Mouse (Mus musculus): ENCODE measurements around the gene Ece1.

Gene Ece1

DNA sequence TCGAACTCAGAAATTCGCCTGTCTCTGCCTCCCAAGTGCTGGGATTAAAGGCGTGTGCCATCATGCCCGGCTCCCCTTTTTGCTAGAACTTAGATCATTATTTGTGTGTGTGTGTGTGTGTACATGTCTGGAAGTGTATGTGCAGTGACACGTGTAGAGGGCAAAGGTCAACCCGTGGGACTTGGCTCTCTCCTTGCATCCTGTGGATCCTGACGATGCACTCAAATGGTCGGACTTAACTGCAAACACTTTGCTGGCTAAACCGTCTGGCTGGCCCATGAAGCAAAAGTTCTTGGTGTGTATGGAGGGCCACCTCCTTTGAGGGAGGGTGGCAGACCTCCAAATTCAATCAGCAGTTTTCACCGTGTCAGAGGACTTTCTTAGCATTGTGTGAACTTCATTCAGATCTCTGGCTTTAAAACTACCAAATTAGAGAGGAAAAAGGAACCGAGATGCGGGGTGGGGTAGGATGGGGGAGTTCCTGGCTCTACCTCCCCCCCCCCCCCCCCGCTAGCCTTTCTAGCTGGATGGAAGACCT lies 50.8 kb downstream of the Ece1 start:
- in situ Hi-C loops (cut with MboI, MseI) = no loop called here

DNA sequence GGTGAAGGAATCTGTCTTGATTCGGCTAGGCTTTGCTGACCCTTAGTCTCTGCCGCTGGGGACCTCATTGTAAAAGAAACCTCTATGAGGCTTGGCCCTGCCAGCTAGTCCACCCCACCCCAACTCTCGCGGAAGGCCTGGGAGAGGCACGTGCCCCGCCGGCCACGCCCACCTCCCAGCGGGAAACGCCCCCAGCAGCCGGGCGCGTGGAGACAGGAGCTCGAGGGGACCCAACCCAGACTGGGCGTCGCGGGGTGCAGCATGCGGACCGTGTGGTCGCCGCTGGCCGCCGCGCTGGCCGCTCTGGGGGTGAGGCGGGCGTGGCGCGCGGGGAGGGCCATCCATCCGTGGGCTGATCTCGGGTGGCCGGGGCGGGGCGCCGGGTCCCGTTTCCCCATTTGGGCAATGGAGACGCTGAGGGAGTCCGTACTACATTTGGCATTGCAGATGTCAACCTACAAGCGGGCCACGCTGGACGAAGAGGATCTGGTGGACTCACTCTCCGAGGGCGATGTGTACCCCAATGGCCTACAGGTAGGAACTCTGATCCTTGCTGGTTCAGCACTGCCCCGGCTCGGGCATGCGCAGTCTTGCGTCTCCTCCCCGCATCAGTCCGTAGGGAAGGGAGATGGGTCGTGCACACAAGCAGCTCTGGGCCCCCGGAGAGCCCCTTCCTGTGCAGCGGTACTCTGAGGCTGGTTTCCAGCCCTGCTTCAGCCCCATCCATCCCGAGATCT lies 51.5 kb downstream of the Ece1 start:
- in situ Hi-C loops (cut with MboI, MseI) = no loop called here

DNA sequence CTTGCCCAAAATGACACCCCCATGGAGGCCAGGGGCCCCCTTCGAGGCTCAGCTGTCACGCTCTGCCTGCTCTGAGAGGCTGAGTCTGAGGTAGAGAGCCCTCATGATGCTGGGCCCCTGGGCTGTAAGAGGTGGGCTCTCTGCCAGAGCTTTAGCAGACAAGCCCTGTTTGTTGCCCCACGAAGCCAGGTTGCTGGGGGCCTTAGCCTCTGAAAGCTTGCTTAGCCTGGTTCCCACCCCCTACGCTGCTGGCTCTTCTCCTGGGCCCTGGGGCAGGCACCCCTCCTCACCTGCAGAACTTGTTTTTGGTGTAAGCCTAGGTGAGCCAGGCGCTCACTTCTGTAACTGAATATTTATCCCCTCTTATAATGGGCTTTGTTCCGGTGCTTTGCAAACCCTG lies 55.6 kb downstream of the Ece1 start:
- in situ Hi-C loops (cut with MboI, MseI) = no loop called here

DNA sequence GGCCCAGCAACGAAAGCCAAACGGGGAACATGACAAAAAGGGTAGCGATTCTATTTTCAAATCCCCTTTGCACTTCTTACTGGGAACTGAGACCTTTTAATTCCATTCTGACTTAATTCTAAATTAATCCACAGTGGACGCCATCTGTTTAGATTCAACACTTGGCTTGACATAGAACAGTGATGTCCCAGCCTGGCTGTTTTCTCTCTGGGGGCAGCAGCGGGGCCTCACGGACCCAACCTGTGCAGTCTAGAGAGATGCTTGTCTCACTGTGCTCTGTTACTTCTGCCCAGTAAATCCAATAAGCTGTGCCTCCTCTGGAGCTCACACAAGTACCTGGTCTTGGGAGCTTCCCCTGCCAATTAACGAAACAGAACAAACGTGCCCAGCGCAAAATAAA lies 56.5 kb downstream of the Ece1 start:
- in situ Hi-C loops (cut with MboI, MseI) = no loop called here

DNA sequence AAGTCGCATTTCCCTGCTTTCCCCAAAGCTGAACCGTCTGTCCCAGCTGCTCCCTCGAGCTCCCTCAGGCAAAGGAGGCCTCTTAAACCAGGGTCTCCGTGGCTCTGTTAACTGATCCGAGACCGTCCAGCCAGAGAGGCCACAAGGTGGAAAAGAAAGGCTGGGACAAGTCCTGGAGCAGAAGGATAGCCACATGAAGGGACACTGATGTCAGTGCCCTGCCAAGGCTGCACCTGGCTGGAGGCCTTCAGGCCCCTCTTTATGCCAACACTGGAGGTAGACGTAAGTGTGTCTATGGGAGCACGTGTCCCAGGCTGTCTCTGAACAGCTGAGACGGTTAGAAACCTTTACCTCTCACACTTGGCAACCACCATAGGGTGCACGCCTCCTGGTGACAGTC lies 57.1 kb downstream of the Ece1 start:
- in situ Hi-C loops (cut with MboI, MseI) = no loop called here

DNA sequence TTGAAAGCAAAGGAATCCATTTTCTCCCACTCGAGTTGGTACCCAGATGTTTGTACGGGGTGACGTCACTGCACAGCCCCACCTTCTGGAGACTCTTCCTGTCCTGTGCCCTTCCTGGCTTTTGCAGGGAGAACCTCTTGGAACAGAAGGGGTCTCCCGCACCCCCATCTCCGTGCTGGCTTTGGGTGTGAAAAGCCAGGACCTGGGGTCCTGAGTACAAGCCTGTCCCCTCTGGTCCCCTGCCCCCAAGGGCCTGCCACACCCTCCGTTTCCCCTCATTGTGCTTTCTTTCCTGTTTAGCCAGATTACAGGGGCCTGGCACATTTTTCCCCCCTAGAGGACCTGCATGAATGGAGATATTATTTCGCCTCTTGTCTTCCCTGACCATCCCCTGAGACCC lies 58.0 kb downstream of the Ece1 start:
- in situ Hi-C loops (cut with MboI, MseI) = no loop called here

DNA sequence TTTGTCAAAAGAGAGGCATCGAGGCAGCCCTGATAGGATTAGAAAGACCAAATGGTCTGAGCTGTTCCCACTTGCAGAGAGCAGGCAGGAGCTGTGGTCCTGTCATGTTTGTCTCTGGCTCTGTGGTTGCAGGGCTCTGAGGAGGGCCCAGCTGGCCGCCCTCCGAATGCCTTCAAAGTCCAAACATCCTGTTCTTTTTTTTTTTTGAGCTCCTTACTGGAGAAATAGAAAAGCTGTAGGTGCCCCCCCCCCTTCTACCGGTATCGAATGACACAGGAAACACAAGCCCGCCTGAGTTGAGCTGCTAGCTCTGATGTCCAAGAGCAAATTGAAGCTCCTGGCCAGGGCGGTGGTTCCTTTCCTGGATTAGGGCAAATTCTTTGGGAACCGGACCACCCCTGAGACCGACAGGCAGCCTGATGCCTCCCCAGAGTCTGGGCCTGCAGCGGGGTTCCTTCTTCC lies 58.5 kb downstream of the Ece1 start:
- in situ Hi-C loops (cut with MboI, MseI) = no loop called here

DNA sequence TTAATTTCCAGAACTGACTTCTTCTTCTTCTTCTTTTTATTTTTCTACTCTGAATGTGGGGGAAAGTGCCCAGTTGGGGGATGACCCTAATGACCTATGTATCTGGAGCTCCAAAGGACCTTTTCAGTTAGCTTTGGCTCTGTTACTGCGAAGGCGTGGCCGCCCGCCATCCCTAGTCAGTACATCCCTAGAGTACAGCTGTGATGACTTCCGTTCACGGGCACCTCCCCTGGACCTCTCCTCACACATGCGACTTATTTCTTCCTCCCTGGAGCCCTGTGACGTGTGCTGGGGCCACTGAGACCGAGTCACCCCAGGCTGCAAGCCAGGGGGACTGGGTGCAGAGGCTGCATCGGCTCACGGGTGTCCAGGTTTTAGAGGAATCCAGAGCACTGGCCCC lies 59.5 kb downstream of the Ece1 start:
- in situ Hi-C loops (cut with MboI, MseI) = no loop called here

DNA sequence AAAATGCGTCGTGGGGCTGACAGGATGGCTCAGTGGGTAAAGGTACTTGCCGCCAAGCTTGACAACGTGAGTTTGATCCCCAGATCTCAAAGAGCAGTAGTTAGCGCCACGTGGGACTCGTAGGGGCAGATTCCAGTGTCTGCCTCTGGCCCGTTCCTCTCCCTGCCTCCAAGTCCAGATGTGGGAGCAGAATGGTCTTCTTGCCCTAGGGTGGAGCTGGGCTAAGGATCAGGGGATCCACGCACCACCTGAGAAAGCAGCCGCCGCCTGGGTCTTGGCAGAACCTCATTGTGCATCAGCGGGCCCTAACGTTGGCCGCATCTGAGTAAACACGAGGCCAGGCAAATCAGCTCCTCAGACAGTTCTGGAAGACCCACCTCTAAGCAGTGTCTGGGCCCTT lies 61.0 kb downstream of the Ece1 start:
- in situ Hi-C loops (cut with MboI, MseI) = no loop called here

DNA sequence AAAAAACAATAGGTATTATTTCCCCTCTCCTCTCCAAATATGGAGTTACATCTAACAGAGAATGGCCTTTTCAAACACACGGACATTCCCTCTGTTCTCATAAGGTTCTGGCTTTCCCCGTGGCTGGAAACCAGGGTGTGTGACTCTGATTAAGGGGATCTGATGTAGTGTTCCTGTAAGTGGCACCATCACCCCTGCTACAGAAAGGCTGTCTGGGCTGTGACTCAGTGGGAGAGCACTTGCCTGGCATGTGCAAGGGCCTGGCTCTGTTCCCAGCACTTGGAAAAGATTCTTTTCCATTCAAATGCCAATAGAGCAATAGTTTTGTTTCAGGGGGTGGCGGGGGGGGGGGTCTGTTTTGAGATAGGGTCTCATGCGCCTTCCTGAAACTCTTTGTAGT lies 63.1 kb downstream of the Ece1 start:
- in situ Hi-C loops (cut with MboI, MseI) = no loop called here

DNA sequence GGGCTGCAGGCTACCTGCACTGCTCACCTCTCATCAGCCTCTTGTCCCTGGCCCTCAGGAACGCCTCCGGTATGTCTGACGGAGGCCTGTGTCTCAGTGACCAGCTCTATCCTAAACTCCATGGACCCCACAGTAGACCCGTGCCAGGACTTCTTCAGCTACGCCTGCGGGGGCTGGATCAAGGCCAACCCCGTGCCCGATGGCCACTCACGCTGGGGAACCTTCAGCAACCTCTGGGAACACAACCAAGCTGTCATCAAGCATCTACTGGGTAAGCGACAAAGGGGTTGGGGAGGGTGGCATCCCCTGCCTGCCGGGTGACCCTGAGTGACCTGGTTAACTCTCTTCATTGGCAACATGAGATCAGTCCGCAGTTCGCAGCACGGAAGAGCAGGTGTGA lies 64.1 kb downstream of the Ece1 start:
- in situ Hi-C loops (cut with MboI, MseI) = no loop called here

DNA sequence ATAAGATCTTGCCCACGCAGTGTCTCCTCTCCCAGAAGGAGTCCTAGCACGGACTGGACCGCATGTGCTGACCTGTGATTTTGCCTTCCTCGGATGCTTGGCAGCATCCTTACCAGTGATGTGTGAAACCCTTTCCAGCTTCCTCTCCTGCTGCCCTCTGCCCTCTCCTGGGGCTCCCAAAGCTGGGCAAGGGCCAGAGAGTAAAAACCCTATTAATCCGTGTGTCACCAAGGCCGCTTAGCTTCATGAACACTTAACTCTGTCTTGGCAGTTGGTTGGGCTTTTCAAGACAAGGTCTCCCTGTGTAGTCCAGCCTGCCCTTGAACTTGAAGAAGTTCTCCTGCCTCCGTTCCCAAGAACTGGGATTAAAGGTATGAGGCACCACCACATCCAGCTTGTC lies 65.1 kb downstream of the Ece1 start:
- in situ Hi-C loops (cut with MboI, MseI) = no loop called here

DNA sequence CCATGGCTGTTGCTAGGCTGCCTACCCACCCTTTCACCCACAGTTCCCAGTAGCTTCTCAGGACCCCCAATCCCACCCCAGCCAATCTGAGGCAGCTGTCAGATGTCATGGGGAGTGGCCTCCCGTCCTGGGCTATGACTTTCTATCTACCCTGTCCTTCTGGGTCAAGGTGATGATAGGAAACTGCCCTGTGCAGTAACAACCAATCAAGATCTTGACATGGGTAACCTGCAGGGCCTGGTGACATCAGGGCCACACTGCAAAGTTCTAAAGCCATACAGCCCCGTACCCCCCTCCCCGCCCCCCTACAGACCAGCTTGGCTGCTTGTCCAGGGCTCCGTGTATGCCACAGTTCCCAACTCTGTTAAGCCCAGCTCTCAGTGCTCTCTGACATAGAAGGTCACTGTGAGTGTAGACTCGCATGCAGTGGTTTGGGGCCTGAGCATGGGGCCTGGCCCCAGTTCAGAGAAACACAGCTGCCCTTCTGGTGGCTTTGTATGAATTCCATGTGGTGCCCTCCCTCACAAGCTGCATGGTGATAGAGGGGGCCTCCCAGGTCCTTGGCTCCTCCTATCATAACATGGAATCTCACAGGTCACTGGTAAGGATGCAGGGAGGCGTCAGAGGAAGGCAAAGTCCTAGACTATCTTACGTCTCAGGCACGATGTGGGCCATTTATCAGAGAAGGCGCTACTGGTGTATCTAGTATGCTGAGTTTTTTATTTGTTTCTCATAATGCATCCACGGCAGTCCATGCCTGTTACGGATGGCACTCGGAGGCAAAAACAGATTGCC lies 65.9 kb downstream of the Ece1 start:
- in situ Hi-C loops (cut with MboI, MseI) = no loop called here

DNA sequence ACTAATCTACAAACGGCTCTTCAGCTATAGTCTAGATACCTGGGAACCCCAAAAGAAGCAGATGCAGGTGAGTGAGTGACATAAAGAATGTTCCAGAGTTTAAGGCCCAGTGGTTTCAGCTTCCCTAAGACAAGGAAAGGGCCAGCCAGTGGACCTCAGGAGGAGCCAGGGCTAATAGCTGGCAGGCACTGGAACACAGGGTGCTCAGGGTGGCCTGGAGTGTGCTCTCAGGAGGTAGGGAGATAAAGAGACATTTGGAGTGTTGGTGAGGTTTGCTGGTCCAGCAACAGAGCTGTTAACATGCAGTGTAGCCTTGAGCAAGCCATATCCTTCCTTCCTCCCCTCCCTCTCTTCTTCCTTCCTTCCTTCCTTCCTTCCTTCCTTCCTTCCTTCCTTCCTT lies 66.8 kb downstream of the Ece1 start:
- in situ Hi-C loops (cut with MboI, MseI) = no loop called here

DNA sequence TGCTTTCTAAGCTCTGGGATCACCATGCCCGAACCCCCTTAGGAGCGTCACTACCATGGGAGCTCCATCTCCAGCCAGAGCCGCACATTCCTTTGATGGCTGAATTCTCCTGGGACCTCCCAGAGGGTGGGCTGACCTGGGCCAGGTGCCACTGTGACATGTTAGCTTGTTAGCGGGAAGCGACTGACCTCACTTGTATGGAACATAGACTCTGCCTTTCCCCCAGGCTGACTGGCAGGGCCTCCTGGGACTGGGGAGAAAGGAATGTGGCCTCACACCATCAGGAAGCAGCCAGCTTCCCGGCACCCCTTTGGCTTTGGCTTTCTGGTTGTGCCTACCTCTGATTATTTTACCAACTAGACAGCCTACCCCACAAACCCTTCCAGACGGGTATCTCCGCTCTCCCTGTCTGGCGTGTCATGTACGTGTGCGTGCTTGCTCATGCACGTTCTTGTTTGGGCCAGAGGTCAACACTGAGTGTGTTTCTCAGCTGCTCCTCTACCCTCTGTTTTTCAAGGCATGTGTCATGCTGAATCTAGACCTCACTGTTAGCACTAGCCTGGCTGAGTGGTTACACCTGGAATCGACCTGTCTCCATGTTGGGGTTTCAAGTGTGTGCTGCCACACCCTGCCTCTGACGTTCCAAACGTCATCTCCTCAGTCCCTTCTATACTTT lies 67.4 kb downstream of the Ece1 start:
- in situ Hi-C loops (cut with MboI, MseI) = no loop called here

DNA sequence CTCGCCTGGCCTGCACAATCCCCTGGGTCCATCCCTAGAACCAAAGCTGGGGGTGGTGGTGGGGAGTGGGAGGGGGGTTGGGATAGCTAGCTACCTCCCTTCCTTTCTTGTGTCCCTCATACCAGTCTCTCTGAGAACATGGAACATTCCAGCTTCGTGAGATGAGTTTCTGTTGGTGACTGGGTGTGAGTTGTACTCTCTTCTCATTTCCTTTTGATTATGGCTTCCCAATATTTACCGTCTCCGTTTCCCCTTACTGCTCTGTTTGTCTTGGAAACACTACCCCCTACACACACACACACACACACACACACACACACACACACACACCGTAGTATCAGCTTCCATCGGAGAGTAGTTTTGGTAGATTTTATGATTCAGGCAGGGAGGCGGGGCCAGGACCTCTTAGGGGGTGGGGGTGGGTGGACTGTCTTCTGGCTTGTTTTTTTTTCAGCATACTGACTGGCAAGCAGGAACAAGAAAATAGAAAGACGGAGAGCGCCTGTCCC lies 68.5 kb downstream of the Ece1 start:
- in situ Hi-C loops (cut with MboI, MseI) = no loop called here

DNA sequence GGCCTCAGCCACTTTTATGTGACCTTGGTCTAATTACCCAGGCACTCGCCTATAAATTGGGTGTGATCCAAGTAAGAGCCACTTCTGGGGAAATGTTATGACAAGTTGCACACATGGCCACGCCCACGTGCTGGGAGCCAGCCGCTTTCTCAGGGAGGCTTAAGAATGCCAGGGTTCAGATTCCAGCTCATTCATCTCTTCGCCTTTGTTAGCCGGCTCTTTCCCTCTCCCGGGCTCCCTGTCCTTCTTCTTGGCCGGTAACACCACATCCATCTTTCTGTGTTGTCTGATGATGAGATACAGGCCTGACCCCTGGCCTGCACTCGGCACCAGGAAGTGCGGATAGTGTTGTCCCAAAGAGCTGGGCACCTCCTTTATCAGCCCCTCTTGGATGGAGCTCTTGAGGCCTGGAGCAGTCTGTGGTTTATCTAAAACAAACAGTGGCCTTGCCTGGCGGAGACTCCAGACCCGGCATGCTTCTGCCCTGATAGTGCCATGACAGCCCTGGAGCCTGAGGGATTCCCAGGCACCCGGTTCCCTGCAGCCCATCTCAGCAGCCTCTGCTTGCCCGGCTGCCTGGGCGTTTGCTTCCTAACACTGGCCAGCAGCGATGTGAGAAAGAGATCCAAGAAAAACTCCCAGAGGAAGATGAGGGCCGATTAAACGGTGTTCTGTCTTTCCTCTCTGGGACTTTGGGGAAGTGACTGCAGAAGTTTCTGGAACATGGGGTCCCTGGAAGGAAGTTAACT lies 69.1 kb downstream of the Ece1 start:
- in situ Hi-C loops (cut with MboI, MseI) = no loop called here

DNA sequence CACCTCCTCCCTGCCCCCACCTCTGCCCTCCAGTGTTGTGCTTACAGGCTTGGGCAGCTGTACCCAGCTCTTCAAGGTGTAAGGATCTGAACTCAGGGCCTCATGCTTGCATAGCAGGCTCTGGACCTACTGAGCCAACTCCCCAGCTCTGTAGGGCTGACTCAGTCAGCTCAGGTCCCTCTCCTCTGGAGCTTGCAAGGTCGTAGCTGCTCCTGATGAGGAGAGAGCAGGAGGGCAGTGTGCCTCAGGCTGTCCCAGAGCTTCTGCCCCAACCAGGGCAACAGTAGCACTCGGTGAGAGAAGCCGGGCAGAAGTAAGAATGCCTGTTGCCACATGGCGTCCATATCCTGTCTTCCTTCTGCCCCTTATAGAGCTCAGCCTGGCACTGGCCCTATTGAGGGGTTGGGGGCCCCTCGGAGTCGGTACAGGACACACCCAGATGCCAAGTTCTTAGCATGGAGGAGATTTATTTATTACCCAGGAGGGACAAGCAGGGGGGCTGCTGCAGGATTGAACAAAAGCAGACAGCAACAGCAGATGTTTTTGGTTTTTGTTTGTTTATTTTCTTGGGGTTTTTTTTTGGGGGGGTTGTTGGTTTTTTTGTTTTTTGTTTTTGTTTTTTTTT lies 70.6 kb downstream of the Ece1 start:
- in situ Hi-C loops (cut with MboI, MseI) = no loop called here

DNA sequence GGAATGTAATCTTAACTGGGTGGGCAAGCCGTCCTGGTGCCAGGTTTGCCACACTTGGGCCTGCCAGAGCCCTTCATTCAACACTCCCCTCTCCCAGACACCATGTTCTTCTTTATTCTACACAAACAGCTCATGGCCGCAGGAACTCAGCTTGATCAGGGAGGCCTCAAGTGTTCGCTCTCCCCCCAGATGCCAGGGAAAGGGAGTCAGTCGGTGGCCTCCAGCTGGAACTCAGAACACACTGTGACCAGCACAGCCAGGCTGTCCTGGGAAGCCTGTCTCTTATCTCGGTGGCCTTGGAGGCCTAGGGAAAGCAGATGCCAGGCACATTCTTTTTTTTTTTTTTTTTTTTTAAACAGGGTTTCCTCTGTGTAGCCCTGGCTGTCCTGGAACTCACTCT lies 71.3 kb downstream of the Ece1 start:
- in situ Hi-C loops (cut with MboI, MseI) = no loop called here

DNA sequence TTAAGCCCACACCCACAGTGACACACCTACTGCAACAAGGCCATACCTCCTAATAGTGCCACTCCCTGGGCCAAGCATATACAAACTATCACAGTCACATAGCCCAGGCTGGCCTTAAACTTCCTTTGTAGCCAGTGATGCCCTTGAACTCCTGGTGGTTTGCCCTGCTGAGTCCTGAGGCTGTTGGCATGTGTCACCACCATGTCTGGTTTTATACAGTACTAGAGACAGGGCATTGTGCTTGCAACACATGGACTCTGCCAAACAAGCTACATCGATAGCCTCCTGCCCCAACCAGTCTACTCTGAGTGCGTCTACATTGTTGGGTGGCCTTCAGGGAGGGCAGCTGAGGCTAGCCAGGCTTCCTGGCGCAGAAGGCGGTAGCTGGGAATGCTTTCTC lies 74.1 kb downstream of the Ece1 start:
- in situ Hi-C loops (cut with MboI, MseI) = no loop called here

DNA sequence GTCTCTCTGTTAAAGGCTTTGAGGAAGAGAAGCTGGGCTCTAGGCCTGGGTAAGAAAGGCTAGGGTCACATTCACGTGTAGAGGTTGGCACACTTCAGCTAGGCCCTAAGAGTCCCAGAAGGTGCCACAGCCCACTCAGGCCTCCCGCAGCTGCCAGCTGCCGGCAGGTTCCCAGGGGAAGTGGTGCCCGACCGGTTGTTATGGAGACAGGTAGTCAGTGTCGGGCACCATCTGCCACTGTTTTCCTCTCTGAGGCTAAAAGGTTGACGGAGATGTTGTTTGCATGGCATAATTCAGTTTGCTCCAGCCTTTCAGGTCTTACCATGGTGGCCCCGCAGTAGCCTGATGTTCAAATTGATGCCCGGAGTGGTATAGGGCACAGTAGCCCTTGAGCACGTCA lies 78.0 kb downstream of the Ece1 start:
- in situ Hi-C loops (cut with MboI, MseI) = no loop called here
